Mouse (Mus musculus) left cerebral cortex, adult 2 months (tissue): ENCODE measurements at regions not wholly inside any gene's neighbourhood (a gene's known extent, or its start where the extent isn't known, plus 50 kb on each side); places are given as distances from the start of the nearest gene placed in this dataset.

Experiments
- DNase-seq, 2 experiments: peaks; one replicate each; pipeline ENCODE4 v3.0.0; 2021 to 2022; ENCODE audit warnings: low spot score in 2 of 2, mixed read lengths in 1 of 2; ENCODE audit errors: extremely low spot score in 1 of 2
- H3K27ac ChIP-seq: fragments of 200-600 bp; 2 replicates; pipeline ENCODE4 v1.8.1; 2022
- H3K4me3 ChIP-seq: fragments of 200-600 bp; 2 replicates; pipeline ENCODE4 v1.8.1; 2022
- CTCF ChIP-seq: fragments of 200-600 bp; IDR thresholded peaks from 2 replicates; pipeline ENCODE4 v1.8.1; 2022; ENCODE audit warnings: antibody characterized with exemption, mild to moderate bottlenecking, moderate library complexity
- intact Hi-C: fragments of 180-260 bp; cut with DNase I; formaldehyde crosslinking; loops from one replicate; pipeline ENCODE4 v1.15.1; 2025

- intact Hi-C loops = no loop called here
- H3K27ac ChIP-seq = no peak overlapping the region
- no peak for DNase-seq
- TF ChIP-seq CTCF = no peak
- H3K4me3 ChIP-seq = no peak overlapping the region
Measured at GRCm38 (mm10) chr17:59429189-59429588, 416.0 kb upstream of the Nudt12 start.

GRCm38 (mm10) chr17:59421489-59421888 is 408.3 kb upstream of the Nudt12 start:
- H3K4me3 ChIP-seq = peak overlapping the region; percentile 1; the same call in 1 of the 2 replicates
- DNase-seq = no peak
- TF ChIP-seq CTCF = no peak

GRCm38 (mm10) chr17:59409315-59409714 is 396.1 kb upstream of the Nudt12 start:
- no peak overlapping the region for H3K27ac ChIP-seq
- H3K4me3 ChIP-seq = no peak overlapping the region
- intact Hi-C loops = no loop called here
- TF ChIP-seq CTCF = no peak
- DNase-seq = no peak

More at GRCm38 (mm10) chr17:59421489-59421888, 408.3 kb upstream of the Nudt12 start:
- no peak overlapping the region for H3K27ac ChIP-seq
- intact Hi-C loops = no loop called here

DNA sequence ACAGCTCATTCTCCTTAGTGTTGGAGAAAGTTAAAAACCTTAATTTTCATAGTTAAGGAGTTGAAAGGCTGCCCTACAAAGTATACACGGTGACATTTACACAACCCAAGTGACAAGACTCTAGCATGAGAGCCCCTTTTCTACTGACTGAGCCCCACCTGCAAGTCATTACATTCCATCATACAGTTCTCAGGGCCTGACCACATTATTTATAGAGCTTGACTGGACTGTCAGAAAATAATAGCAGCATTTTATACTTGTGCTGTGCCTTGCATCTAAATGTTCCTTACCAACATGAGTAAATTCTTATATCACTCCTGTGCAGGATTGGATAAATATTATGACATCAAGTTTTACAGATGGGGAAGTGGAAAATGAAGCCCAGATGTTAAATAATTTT is 391.4 kb upstream of the Nudt12 start:
- Histone ChIP-seq H3K27ac (no peak overlapping the region), H3K4me3 (no peak overlapping the region)
- no peak for DNase-seq
- no peak for TF ChIP-seq CTCF
- intact Hi-C loops = no loop called here

DNA sequence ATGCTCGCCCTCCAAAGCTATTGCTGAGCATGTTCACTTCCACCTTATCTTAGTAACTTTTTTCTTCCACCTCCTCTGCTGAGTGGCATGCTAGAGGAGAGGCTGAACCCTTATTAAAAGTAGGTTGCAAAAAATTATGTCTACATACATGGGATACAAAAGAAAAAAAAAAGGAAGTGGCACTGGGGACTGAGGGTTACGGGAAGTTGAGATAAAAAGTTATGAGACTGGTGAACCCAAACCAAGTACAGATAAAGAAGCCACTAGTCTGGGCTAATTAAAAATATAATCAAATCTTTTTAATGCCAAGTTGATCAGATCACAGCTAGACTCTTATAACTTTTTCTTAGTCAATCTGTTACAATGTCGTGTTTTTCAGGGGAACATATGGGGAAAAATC is 384.2 kb upstream of the Nudt12 start:
- TF ChIP-seq CTCF = no peak
- intact Hi-C loops = no loop called here
- H3K4me3 ChIP-seq = no peak overlapping the region
- no peak for DNase-seq
- H3K27ac ChIP-seq = no peak overlapping the region

GRCm38 (mm10) chr17:59383107-59383438 is 369.9 kb upstream of the Nudt12 start:
- intact Hi-C loops = no loop called here
- no peak for TF ChIP-seq CTCF
- H3K27ac ChIP-seq = no peak overlapping the region
- H3K4me3 ChIP-seq = no peak overlapping the region
- no peak for DNase-seq

DNA sequence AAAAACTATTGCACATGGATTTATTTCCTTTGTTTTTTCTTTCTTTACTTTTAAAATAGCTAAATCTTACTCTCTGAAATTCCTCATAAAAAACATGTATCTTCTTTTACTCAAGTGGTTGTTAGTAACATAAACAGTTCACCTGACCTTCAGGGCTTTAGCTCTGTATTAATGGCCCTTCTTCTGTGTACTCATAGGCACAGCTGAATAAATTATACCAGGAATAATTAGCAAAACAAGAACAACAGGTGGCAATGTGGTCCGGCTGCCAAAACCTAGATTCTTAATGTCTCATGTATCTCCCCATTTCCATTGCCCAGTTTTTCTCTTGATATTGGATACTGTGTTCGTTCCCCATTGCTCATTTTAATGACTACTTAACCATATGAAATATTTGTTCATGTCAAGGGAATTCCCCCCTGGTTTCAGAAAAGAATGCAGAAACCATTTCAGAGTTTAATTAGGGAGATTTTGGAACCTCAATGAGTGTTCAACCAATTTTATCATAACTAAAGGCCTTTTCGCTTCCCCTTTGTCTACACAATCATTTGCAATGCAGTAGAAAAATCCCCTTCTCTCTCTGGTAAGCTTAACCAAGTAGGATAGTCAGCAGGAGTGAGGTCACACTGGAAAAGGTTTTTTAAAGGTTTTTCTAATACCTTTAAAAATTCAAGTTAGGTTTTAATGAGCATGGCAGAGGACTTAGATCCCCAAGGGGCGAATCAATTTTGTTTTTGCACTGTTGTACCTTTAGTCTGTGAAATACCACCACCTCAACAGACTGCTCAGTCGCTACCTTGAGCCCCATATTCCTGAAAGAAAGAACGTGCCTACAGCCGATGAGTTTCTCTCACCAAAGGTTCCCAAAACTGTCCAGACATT is 369.3 kb upstream of the Nudt12 start:
- no peak for TF ChIP-seq CTCF
- Histone ChIP-seq H3K4me3 (no peak overlapping the region), H3K27ac (no peak overlapping the region)
- no peak for DNase-seq
- intact Hi-C loops = no loop called here

GRCm38 (mm10) chr17:59373505-59374106 is 360.4 kb upstream of the Nudt12 start:
- no peak for DNase-seq
- no peak for TF ChIP-seq CTCF

GRCm38 (mm10) chr17:59369624-59370541 is 356.7 kb upstream of the Nudt12 start:
- no peak for TF ChIP-seq CTCF
- no peak for DNase-seq
- intact Hi-C loops = no loop called here
- Histone ChIP-seq H3K4me3 (no peak overlapping the region), H3K27ac (no peak overlapping the region)

More at GRCm38 (mm10) chr17:59373505-59374106, 360.4 kb upstream of the Nudt12 start:
- Histone ChIP-seq H3K27ac (no peak overlapping the region), H3K4me3 (no peak overlapping the region)
- intact Hi-C loops = no loop called here

DNA sequence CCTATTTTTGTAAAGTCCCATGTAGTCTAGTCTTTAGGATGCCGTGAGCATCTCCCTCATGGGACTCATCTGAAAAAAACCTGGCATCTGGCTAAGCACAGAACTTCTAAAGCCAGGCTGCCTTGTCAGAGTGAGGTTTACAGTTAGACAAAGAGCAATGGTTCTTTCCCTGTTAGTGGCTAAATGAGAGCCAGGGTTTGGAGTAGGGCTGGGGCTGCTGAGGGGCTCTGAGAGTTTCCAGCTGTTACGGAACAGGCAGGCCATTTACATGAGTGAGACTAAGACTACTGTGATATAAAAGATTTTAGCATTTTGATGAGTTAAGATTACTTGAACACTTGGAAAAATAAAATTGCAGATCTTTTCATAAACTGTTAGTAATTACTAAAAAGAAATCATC is 352.2 kb upstream of the Nudt12 start:
- Histone ChIP-seq H3K4me3 (no peak overlapping the region), H3K27ac (no peak overlapping the region)
- intact Hi-C loops = no loop called here
- no peak for TF ChIP-seq CTCF
- no peak for DNase-seq

- no peak overlapping the region for H3K4me3 ChIP-seq
- no peak for DNase-seq
- no peak overlapping the region for H3K27ac ChIP-seq
- intact Hi-C loops = no loop called here
- no peak for TF ChIP-seq CTCF
Measured at GRCm38 (mm10) chr17:59362110-59362509, 348.9 kb upstream of the Nudt12 start.

- Histone ChIP-seq H3K27ac (no peak overlapping the region), H3K4me3 (no peak overlapping the region)
- intact Hi-C loops = no loop called here
- no peak for DNase-seq
- no peak for TF ChIP-seq CTCF
Measured at GRCm38 (mm10) chr17:59361119-59361518, 347.9 kb upstream of the Nudt12 start.
